Mouse (Mus musculus): ENCODE results near the gene Vps33b.

DNA sequence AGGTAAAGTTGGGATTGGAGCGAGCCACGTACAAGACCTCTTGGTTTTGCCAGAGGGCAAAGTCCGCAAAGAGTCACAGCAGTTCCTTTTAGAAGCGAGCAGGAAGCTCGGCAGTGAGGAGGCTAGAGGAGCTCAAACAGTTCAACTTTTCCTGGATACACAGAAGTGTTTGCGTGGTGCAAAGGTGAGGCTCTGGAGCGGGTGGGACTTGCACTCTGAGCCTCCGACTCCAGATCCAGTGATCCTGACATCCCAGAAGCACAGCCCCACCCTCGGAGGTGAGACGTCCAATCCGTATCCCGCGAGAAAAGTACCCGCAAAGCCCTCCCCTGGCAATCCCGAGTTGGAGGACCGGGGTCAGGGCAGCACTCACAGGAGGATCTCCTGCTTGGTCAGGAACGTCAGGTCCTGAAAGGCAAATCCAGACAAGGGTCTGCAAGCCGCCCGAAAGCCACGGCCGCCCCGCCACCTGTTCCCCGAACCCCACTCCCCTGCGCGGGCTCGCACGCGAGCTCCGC lies 37.4 kb upstream of the Vps33b start:
- TF ChIP-seq CTCF (IDR thresholded peaks at IDR 0.05; ENCODE audit: low read depth) (no peak), EP300 (IDR thresholded peaks at IDR 0.05; ENCODE audit: low read depth) (no peak)

Data from liver, embryonic 14.5 days (tissue).